Mouse (Mus musculus): ENCODE results near the gene Znhit1.
"Not testable (repeated sequence)": the region's sequence is repeated elsewhere in the genome, so short reads cannot be mapped to it uniquely, and the experiment has no call there.

The Znhit1 gene

GRCm38 (mm10) chr5:136953015-136953414 lies 34.8 kb downstream of the Znhit1 start, which contains the start of gene Fis1:
Gene Fis1 (plus strand): TSS chr5:136953275.
- in situ Hi-C loops (cut with MboI): no loop called here

DNA sequence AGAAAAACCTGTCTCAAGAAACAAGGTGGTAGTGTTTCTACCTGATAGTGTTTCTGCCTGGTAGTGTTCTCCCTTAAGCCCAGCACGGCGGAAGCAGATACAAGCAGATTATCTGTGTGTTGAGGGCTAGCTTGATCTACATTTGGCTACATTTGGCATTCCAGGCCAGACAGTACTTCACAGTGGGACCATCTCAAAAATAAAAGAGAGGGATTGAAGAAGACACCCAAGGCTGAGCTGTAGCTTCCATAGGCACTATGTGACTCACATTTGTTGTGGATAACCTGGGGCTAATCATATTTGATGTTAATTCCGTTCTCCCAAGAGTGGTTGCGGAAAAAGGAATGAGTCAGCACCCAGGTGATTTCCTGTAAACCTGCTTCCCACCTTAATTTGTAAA lies 35.7 kb downstream of the Znhit1 start:
- in situ Hi-C loops (cut with MboI): no loop called here

GRCm38 (mm10) chr5:136950521-136950920 lies 37.3 kb downstream of the Znhit1 start:
- in situ Hi-C loops (cut with MboI): no loop called here

GRCm38 (mm10) chr5:136949551-136950336 lies 38.1 kb downstream of the Znhit1 start:
- in situ Hi-C loops (cut with MboI): not testable (repeated sequence)

- in situ Hi-C loops (cut with MboI): no loop called here
Observed at GRCm38 (mm10) chr5:136947874-136948273, 39.9 kb downstream of the Znhit1 start.

DNA sequence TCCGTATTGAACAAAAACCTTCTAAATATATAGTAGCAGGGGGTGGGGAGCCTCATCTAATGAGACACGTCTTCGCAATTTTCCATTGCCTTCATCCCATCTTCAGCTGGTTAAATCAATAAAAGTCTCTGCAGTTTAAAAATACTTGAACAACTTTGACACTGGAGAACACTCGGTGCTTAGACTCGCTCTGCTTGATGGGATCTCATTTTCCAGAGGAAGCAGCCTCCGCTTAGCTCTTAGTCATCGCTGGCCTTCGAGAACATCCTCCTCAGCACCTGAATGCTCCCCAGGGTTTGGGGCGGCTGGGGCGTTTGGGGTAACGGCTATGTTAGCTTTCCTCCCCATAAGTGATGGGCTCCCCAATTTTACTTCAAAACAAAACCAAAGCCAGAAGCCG lies 42.7 kb downstream of the Znhit1 start:
- in situ Hi-C loops (cut with MboI): no loop called here

GRCm38 (mm10) chr5:136943382-136943781 lies 44.4 kb downstream of the Znhit1 start:
- in situ Hi-C loops (cut with MboI): no loop called here

DNA sequence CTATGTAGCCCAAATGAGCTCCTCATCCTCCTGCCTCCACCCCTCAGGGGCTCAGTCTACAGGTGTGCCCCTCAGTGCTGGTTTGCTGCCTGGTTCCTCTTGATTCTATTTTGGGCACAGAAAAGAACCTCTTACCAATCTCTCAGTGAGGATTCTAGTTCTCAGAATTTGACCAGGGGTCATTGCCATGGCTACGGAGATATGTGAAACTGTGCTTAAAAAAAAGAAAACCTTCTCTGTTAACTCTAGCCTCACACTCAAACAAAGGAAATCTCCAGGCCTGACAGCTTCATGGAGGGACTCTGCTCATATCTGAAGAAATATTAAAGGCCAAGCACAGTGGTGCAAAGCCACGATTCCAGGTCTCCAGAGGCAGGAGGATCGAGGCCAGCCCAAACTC lies 45.0 kb downstream of the Znhit1 start:
- in situ Hi-C loops (cut with MboI): no loop called here

- in situ Hi-C loops (cut with MboI): no loop called here
Observed at GRCm38 (mm10) chr5:136940845-136941560, 46.8 kb downstream of the Znhit1 start.

GRCm38 (mm10) chr5:136940029-136940428 lies 47.8 kb downstream of the Znhit1 start:
- in situ Hi-C loops (cut with MboI): not testable (repeated sequence)

- in situ Hi-C loops (cut with MboI): no loop called here
Observed at GRCm38 (mm10) chr5:136939284-136939683, 48.5 kb downstream of the Znhit1 start.

GRCm38 (mm10) chr5:136937621-136938020 lies 50.2 kb downstream of the Znhit1 start:
- in situ Hi-C loops (cut with MboI): no loop called here

DNA sequence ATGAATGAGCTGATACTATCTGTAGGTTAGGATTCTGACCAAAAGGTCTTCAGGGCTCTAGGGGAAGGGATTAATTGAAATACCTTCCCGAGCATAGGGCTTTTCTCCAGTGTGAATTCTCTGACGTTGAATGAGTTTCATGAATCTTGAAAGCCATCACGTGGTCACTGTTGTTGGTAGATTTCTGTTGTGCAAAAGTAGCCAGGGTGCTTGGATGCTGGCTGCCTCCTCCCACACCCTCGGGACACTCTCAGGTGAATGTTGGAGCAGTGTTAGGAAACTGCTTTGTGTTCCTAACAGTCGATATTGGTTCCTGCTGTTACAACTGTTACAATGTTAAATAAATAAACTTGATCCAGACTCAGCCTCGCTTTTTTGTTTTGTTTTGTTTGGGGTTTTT lies 51.1 kb downstream of the Znhit1 start:
- in situ Hi-C loops (cut with MboI): no loop called here

- in situ Hi-C loops (cut with MboI): no loop called here
Observed at GRCm38 (mm10) chr5:136935905-136936695, 51.7 kb downstream of the Znhit1 start.

GRCm38 (mm10) chr5:136933930-136934329 lies 53.9 kb downstream of the Znhit1 start:
- in situ Hi-C loops (cut with MboI): no loop called here

DNA sequence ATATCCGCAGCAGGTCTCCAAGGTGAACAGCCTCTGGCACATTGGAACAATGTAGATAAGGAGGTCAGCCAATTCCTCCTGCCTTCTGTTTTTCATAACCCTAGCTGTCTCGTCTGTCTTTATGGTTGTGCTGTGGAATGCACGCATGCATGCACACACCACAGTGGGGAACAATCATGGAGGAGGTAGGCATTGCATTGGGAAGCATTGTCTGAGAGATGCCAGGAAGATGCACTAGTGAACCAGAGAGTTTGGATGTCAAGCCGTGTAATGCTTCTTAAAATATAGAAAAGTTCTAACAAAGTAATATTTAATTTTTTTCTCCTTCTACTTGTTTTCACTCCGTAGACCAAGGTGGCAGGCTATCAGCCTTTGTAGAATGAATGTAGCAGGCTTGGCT lies 54.9 kb downstream of the Znhit1 start:
- in situ Hi-C loops (cut with MboI): no loop called here
